Mouse (Mus musculus): ENCODE data around the gene Car15.

Car15 gene

GRCm38 (mm10) chr16:17799584-17799983, 38.6 kb downstream of the Car15 start:
- no peak for DNase-seq

GRCm38 (mm10) chr16:17798321-17799180, 39.6 kb downstream of the Car15 start:
- DNase-seq = peak in 1 of 2 experiments; percentile 7

- DNase-seq = peak in 1 of 2 experiments; percentile 10
These were observed 40.3 kb downstream of the Car15 start for GRCm38 (mm10) chr16:17797812-17798311.

GRCm38 (mm10) chr16:17796971-17797811, 41.0 kb downstream of the Car15 start, which contains the start of gene Scarf2:
Gene Scarf2, plus strand, starts transcription at chr16:17797282.
- peak in 1 of 2 experiments; percentile 19 for DNase-seq

GRCm38 (mm10) chr16:17796519-17796918, 41.6 kb downstream of the Car15 start:
- no peak for DNase-seq

GRCm38 (mm10) chr16:17795643-17796042, 42.5 kb downstream of the Car15 start:
- no peak for DNase-seq

GRCm38 (mm10) chr16:17794047-17794446, 44.1 kb downstream of the Car15 start:
- no peak for DNase-seq

- DNase-seq = no peak
These were observed 45.4 kb downstream of the Car15 start for GRCm38 (mm10) chr16:17792728-17793127.

GRCm38 (mm10) chr16:17785337-17785736, 52.8 kb downstream of the Car15 start:
- no peak for DNase-seq

Measured in thymus, postnatal 36 days (tissue).